Mouse (Mus musculus) spleen, postnatal 10 days (tissue): Measurements from ENCODE around the gene Gm3095.
"Not testable (repeated sequence)": the region's sequence is repeated elsewhere in the genome, so short reads cannot be mapped to it uniquely, and the experiment has no call there.

ENCODE experiments used
- DNase-seq, 2 experiments: peaks; one replicate each; pipeline ENCODE4 v3.0.0; 2021 to 2022; ENCODE audit warnings: low spot score in 2 of 2

Gene Gm3095

DNA sequence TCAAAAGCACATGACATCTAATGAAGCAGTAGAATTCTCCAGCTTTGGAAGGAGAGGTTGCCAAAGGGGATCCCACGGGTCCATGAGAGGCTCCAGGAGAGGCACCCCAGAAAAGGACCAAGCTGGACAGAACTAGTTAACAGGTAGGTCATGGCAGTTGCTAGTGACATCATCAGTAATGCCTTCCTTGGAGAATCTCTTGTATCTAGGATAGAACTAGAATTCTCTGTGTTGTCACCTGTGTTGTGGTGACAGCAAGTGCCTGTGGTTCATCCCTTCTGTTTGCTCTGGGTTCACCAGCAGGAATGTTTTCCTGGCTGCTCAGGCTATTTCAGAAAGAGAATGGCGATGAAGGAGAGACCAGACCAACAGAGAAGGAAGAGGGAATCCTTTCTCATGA lies at the start of gene Gm3095:
TSS of gene Gm3095 (plus strand) at position 301 of the 400 bp plus-strand sequence.
- DNase-seq, result not testable (repeated sequence)

DNA sequence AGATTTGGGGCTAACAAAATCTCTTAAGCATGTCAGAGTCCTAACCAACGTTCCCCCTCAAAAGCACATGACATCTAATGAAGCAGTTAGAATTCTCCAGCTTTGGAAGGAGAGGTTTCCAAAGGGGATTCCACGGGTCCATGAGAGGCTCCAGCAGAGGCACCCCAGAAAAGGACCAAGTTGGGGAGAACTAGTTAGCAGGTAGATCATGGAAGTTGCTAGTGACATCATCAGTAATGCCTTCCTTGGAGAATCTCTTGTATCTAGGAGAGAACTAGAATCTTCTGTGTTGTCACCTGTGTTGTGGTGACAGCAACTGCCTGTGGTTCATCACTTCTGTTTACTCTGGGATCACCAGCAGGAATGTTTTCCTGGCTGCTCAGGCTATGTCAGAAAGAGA lies 31.9 kb upstream of the Gm3095 start, which contains the start of gene Gm3029:
TSS of gene Gm3029 (plus strand) at position 301 of the 400 bp plus-strand sequence.
- DNase-seq, result not testable (repeated sequence)

DNA sequence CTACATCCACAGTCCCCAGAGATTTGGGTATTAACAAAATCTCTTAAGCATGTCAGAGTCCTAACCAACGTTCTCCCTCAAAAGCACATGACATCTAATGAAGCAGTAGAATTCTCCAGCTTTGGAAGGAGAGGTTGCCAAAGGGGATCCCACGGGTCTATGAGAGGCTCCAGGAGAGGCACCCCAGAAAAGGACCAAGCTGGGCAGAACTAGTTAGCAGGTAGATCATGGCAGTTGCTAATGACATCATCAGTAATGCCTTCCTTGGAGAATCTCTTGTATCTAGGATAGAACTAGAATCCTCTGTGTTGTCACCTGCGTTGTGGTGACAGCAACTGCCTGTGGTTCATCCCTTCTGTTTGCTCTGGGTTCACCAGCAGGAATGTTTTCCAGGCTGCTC lies 34.7 kb downstream of the Gm3095 start, which contains the start of gene Gm3099:
TSS of gene Gm3099 (plus strand) at position 301 of the 400 bp plus-strand sequence.
- DNase-seq, result not testable (repeated sequence)
